Mouse (Mus musculus) heart, embryonic 14.5 days (tissue): Measurements from ENCODE around the gene 1810055G02Rik. TPM values are rescaled to one million over a fixed set of nuclear protein-coding genes. Genes with fewer than 3 reads are reported as not detected.

Experiments used
- ATAC-seq: fragments of 200-750 bp; cut with Nextera tagmentation; 2 replicates; pipeline ENCODE4 v1.8.0; 2017; ENCODE audit warnings: low read depth, moderate TSS enrichment; ENCODE audit not compliant: insufficient number of reproducible peaks, insufficient read depth, low FRiP score
- H3K27ac ChIP-seq, 2 experiments: fragments of 200-500 bp in 1 of 2; fragments of 300-500 bp in 1 of 2; sonication (generic) in 1 of 2; replicated peaks in 1 of 2; 2 replicates each; pipeline ENCODE4 v1.5.1; 2012 to 2014; ENCODE audit warnings: low read depth in 2 of 2, low read length in 2 of 2, control low read depth in 1 of 2, mild to moderate bottlenecking in 1 of 2, mixed read lengths in 1 of 2; ENCODE audit not compliant: control insufficient read depth in 1 of 2, insufficient read depth in 1 of 2
- H3K27me3 ChIP-seq: fragments of 300-500 bp; sonication (generic); 2 replicates; pipeline ENCODE4 v1.6.1; 2014; ENCODE audit warnings: mild to moderate bottlenecking, low read length, control low read depth; ENCODE audit not compliant: control insufficient read depth, insufficient read depth
- H3K36me3 ChIP-seq: fragments of 300-500 bp; sonication (generic); 2 replicates; pipeline ENCODE4 v1.6.1; 2014; ENCODE audit warnings: mild to moderate bottlenecking, control low read depth, low read length, mixed read lengths; ENCODE audit not compliant: control insufficient read depth, insufficient read depth
- H3K4me1 ChIP-seq, 2 experiments: fragments of 200-500 bp in 1 of 2; fragments of 300-500 bp in 1 of 2; sonication (generic) in 1 of 2; 2 replicates each; pipeline ENCODE4 v1.6.1; 2012 to 2014; ENCODE audit warnings: low read length in 2 of 2, control low read depth in 1 of 2, mixed read lengths in 1 of 2; ENCODE audit not compliant: control insufficient read depth in 2 of 2, insufficient read depth in 2 of 2
- H3K4me2 ChIP-seq: fragments of 300-500 bp; sonication (generic); 2 replicates; pipeline ENCODE4 v1.6.1; 2014; ENCODE audit warnings: mild to moderate bottlenecking, low read length
- H3K4me3 ChIP-seq, 2 experiments: fragments of 200-500 bp in 1 of 2; fragments of 300-500 bp in 1 of 2; sonication (generic) in 1 of 2; 2 replicates each; pipeline ENCODE4 v1.5.1; 2012 to 2014; ENCODE audit warnings: low read length in 2 of 2, mild to moderate bottlenecking in 2 of 2, control low read depth in 1 of 2, low read depth in 1 of 2, moderate library complexity in 1 of 2; ENCODE audit not compliant: control insufficient read depth in 1 of 2, insufficient read depth in 1 of 2
- H3K9ac ChIP-seq: fragments of 300-500 bp; sonication (generic); 2 replicates; pipeline ENCODE4 v1.6.1; 2014; ENCODE audit warnings: mild to moderate bottlenecking, low read length
- H3K9me3 ChIP-seq: fragments of 300-500 bp; sonication (generic); 2 replicates; pipeline ENCODE4 v1.6.1; 2016; ENCODE audit warnings: low read length, control low read depth; ENCODE audit not compliant: control insufficient read depth
- WGBS: fragments of 180-500 bp; shearing (Covaris S2); extraction: QIAGEN DNeasy Blood & Tissue Kit; methylation state at CpG from one replicate; pipeline ENCODE4 v1.1.7; 2014; 5-methylcytosine and 5-hydroxymethylcytosine counted together
- polyA plus RNA-seq: library from polyadenylated mRNA; unstranded; fragments of >200 nt; fragmentation: Nextera tagmentation; extraction: Ambion mirVana; gene quantifications from 2 replicates; pipeline ENCODE4 v1.2.1, GENCODE M21; 2014

1810055G02Rik gene
- polyA plus RNA-seq, 1 experiment from 2014 or later = 18.2 TPM

DNA sequence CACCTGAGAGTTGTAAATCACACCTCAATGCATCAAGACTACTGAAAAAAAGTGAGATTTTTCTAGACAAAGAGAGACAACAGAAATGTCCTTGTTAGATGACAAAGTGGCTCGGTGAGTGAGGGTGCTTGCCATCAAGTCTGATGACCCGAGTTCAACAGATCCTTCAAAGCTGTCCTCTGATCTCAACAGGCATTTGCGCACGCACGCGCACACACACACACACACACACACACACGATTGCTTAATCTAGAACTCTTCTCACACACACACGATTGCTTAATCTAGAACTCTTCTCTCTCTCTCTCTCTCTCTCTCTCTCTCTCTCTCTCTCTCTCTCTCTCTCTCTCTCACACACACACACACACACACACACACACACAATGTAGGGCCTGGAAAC lies 12.1 kb upstream of the 1810055G02Rik start:
- Histone ChIP-seq H3K4me1 (no peaks in the 10 kb centered on the region), H3K27me3 (no peaks in the 10 kb centered on the region), H3K4me2 (no peak overlapping the region), H3K4me3 (no peak overlapping the region), H3K9ac (no peak overlapping the region), H3K9me3 (no peaks in the 10 kb centered on the region), H3K36me3 (no peaks in the 10 kb centered on the region), H3K27ac (no peak overlapping the region)
- WGBS = 84% methylated on average over 8 of the region's 8 CpGs
- ATAC-seq = no peak

DNA sequence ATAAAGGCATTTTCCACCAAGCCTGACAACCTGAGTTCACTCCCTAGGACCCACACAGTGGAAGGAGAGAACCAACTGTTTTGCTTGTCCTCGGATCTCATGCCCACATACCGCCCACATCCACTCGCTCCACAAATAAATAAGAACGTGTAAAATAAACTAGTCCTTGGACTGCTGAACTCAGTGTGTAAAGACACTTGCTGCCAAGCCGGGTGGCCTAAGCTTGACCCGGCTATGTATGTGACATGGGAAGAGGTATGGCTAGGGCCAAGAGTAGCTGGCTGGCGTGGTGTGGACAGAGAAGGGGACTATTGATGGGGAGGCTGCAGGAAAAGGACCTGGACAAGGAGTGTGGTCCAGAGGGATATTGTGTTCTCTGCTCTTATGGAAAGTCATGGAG lies 10.1 kb upstream of the 1810055G02Rik start:
- 84% methylated on average over 7 of the region's 7 CpGs for WGBS
- Histone ChIP-seq H3K4me3 (no peak overlapping the region), H3K27me3 (no peaks in the 10 kb centered on the region), H3K4me1 (no peaks in the 10 kb centered on the region), H3K9me3 (no peaks in the 10 kb centered on the region), H3K4me2 (no peak overlapping the region), H3K9ac (no peak overlapping the region), H3K36me3 (no peaks in the 10 kb centered on the region), H3K27ac (no peak overlapping the region)
- ATAC-seq = no peak

DNA sequence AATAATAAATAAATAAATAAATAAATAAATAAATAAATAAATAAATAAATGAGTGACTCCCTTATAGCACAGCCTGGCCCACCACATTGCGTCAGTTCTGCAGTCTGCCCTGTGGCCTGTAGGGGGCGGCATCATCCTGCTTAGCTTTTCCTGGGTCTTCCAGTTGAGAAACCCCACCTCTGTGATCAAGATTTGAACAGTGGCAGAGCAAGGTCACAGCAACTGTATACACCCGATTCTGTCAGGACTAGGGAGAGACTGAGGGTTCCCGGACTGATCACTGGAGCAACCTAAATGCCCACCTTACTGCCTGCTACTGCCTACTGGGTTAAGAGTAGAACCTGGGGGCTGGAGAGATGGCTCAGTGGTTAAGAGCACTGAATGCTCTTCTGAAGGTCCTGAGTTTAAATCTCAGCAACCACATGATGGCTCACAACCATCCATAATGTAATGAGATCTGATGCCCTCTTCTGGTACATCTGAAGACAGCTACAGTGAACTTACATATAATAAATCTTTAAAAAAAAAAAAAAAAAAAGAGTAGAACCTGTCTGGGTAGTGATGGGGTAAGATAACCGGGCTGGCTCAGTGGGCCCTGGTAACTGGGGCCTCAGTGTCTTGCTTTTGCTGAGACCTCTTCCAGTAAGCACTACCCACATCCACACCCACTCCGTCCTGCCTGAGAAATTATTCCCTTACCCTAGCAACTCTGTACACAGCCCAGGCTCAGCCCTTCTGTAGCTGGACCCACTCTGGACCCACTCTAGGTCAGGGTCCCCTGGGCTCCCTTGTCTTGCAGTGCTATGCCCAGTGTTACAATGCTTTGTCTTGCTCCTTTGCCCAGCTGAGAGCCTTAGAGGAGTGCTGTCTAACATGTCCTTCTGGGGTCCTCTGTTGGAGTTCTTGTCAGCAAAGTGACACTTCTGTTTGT lies 8.3 kb upstream of the 1810055G02Rik start:
- WGBS = 37% methylated on average over 6 of the region's 6 CpGs
- Histone ChIP-seq H3K9me3 (no peaks in the 10 kb centered on the region), H3K27me3 (no peaks in the 10 kb centered on the region), H3K27ac (no peak overlapping the region), H3K4me2 (no peak overlapping the region), H3K9ac (no peak overlapping the region), H3K36me3 (no peaks in the 10 kb centered on the region), H3K4me1 (no peaks in the 10 kb centered on the region), H3K4me3 (no peak overlapping the region)
- ATAC-seq = no peak

DNA sequence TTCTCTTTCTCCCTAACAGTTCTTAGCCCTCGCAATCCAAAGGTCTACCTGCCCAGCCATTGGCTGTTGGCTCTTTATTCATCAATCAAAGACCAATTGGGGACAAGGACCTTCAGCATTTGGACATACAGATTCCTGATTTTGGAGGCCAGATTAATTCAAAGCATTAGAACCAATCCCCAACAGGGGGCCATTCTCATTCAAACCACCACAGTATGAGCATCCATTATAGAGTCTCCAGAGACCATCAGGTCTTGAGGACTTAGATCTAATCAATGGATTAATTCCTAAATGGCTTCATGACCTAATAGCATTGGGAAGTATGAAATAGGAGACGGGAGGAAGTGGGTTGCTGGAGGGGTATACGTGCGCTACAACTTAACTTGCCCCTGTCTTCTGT lies 5.6 kb upstream of the 1810055G02Rik start:
- no peaks in the 10 kb centered on the region for H3K27me3 ChIP-seq
- H3K4me1 ChIP-seq = peaks cover 0 to 1% of the 10 kb centered on the region in 2 experiments; a peak in 1 of 4 replicates
- H3K4me3 ChIP-seq = no peak overlapping the region
- H3K9me3 ChIP-seq = no peaks in the 10 kb centered on the region
- no peak for ATAC-seq
- no peak overlapping the region for H3K27ac ChIP-seq
- H3K36me3 ChIP-seq = no peaks in the 10 kb centered on the region
- no peak overlapping the region for H3K4me2 ChIP-seq
- 86% methylated on average over 4 of the region's 4 CpGs for WGBS
- no peak overlapping the region for H3K9ac ChIP-seq

DNA sequence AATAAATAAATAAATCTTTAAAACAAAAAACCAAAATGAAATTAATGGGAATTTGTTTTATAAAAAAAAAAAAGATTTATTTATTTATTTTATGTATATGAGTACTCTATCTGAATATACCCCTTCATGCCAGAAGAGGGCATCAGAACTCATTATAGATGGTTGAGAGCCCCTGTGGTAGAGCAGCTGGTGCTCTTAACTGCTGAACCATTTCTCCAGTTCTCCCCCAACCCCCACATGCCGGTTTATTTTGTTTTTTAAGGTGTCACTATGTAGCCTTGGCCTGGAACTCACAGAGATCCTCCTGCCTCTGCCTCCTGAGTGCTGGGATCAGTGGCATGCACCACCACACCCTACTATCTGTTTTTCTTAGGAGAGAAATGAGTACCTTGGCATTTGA lies 1.8 kb upstream of the 1810055G02Rik start:
- Histone ChIP-seq H3K27ac (no peak overlapping the region), H3K4me3 (no peak overlapping the region), H3K9ac (no peak overlapping the region), H3K9me3 (no peaks in the 10 kb centered on the region), H3K4me2 (no peak overlapping the region), H3K36me3 (no peaks in the 10 kb centered on the region), H3K4me1 (peaks cover 0 to 12% of the 10 kb centered on the region in 2 experiments; a peak in 2 of 4 replicates), H3K27me3 (no peaks in the 10 kb centered on the region)
- ATAC-seq = no peak
- 44% methylated on average over 1 of the region's 1 CpGs for WGBS

DNA sequence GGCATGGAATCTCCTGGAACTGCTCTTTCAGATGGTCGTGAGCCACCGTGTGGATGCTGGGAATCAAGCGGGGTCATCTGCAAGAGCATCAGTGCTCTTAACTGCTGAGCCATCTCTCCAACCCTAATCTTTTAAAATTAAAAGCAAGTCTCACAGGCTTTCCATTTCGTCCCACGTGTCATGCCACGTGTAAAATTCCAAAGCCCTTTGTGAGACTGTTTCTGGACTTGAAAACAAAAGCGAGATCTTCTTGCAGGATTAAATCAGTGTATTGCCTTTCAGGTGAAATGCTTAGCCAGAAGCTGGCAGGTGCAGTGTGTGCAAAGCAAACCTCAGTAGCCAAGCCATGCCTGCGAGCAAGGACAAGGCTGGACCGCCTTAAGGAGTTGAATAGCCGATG lies 540 bp upstream of the 1810055G02Rik start:
- Histone ChIP-seq H3K9me3 (no peaks in the 10 kb centered on the region), H3K9ac (peak overlapping the region; percentile 81), H3K36me3 (no peaks in the 10 kb centered on the region), H3K4me2 (peak overlapping the region; percentile 88), H3K27ac (peak overlapping the region; percentile 9 to 76), H3K27me3 (no peaks in the 10 kb centered on the region), H3K4me1 (peaks cover 0 to 12% of the 10 kb centered on the region in 2 experiments; a peak in 2 of 4 replicates), H3K4me3 (peak overlapping the region; percentile 59 to 91)
- WGBS = 31% methylated on average over 10 of the region's 10 CpGs
- ATAC-seq = no peak

DNA sequence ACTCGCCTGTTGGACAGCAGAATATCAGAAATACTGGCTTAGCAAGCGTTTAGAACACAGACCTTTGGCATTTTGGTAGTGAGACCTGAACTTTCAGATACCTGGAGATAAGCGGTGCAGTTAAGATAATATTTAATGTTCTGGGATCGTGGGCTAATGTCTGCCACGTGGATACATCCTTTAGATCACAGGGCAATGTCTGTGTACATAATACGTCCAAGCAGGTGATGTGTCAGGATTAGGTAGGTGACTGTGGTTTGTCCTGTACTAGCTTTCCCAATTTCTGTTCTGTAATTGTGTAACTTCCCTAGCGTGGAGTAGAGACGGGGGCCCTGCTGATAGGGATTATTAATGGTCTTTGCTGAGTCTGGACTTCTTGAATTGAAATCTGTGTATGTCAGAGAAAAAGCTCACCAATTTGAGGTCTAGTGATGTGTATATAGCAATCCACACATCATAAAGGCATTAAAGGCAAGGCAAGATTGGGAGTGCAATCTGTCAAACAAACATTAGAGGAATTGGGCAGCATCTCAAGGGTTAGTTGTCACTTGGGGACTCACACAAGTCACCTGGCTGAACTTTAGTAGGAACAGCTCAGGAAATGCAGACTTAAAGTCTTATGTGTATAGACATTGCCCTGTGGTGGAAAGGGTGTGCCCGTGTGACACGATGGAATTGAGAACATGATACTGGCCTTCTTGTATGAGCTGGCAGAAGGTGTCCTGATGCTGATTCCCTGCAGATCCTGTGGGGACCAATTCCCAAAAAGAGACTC lies 1.1 kb downstream of the 1810055G02Rik start:
- Histone ChIP-seq H3K4me1 (peaks cover 0 to 12% of the 10 kb centered on the region in 2 experiments; a peak in 2 of 4 replicates), H3K9ac (peak overlapping the region; percentile 81), H3K27me3 (no peaks in the 10 kb centered on the region), H3K36me3 (no peaks in the 10 kb centered on the region), H3K4me3 (peak overlapping the region in 1 of 2 experiments; percentile 59; a peak in 3 of 4 replicates), H3K27ac (no peak overlapping the region), H3K9me3 (no peaks in the 10 kb centered on the region), H3K4me2 (peak overlapping the region; percentile 88)
- WGBS = 42% methylated on average over 10 of the region's 10 CpGs
- ATAC-seq = no peak
